Mouse (Mus musculus) hindbrain, embryonic 15.5 days (tissue): ENCODE data around the gene Gprc5d. TPM values are rescaled to one million over a fixed set of nuclear protein-coding genes. Genes with fewer than 3 reads are reported as not detected.

Source experiments
- ATAC-seq: fragments of 200-750 bp; cut with Nextera tagmentation; 2 replicates; pipeline ENCODE4 v1.8.0; 2017; ENCODE audit warnings: low read depth, moderate number of reproducible peaks, moderate TSS enrichment; ENCODE audit not compliant: low FRiP score
- H3K27ac ChIP-seq: fragments of 300-500 bp; sonication (generic); replicated peaks from 2 replicates; pipeline ENCODE4 v1.5.1; 2015; ENCODE audit warnings: mild to moderate bottlenecking, inconsistent platforms
- H3K27me3 ChIP-seq: fragments of 300-500 bp; sonication (generic); 2 replicates; pipeline ENCODE4 v1.6.1; 2015; ENCODE audit warnings: control low read depth, inconsistent platforms
- H3K36me3 ChIP-seq: fragments of 300-500 bp; sonication (generic); 2 replicates; pipeline ENCODE4 v1.6.1; 2015; ENCODE audit warnings: control low read depth, inconsistent platforms
- H3K4me1 ChIP-seq: fragments of 300-500 bp; sonication (generic); replicated peaks from 2 replicates; pipeline ENCODE4 v1.6.1; 2015; ENCODE audit warnings: control low read depth, inconsistent platforms
- H3K4me2 ChIP-seq: fragments of 300-500 bp; sonication (generic); 2 replicates; pipeline ENCODE4 v1.6.1; 2015; ENCODE audit warnings: moderate library complexity, mild to moderate bottlenecking, inconsistent platforms
- H3K4me3 ChIP-seq: fragments of 300-500 bp; sonication (generic); 2 replicates; pipeline ENCODE4 v1.5.1; 2015; ENCODE audit warnings: mild to moderate bottlenecking, inconsistent platforms
- H3K9ac ChIP-seq: fragments of 300-500 bp; sonication (generic); 2 replicates; pipeline ENCODE4 v1.6.1; 2015; ENCODE audit warnings: inconsistent platforms
- H3K9me3 ChIP-seq: fragments of 300-500 bp; sonication (generic); 2 replicates; pipeline ENCODE4 v1.6.1; 2016; ENCODE audit warnings: control low read depth, inconsistent platforms
- WGBS: fragments of 180-500 bp; shearing (Covaris S2); methylation state at CpG from one replicate; pipeline ENCODE4 v1.1.7; 2015; 5-methylcytosine and 5-hydroxymethylcytosine counted together
- polyA plus RNA-seq: library from polyadenylated mRNA; unstranded; fragments of >200 nt; fragmentation: Nextera tagmentation; extraction: Ambion mirVana; gene quantifications from 2 replicates; pipeline ENCODE4 v1.2.1, GENCODE M21; 2015

The Gprc5d gene
- polyA plus RNA-seq, 1 experiment from 2014 or later, result not detected

- Histone ChIP-seq H3K9me3 (no peaks in the 10 kb centered on the region), H3K9ac (peak within 1 kb of the TSS; percentile 25; the same call in 1 of the 2 replicates), H3K4me2 (peak within 1 kb of the TSS; percentile 70), H3K36me3 (no peaks in the 10 kb centered on the region), H3K27ac (no peak within 1 kb of the TSS), H3K4me3 (peak within 1 kb of the TSS; percentile 38), H3K27me3 (peaks cover 21% of the 10 kb centered on the region), H3K4me1 (peaks cover 9% of the 10 kb centered on the region)
- under 1% methylated on average over 44 of the region's 44 CpGs for WGBS
- ATAC-seq, result peak; percentile 66; the same call in 1 of the 2 replicates
Measured at GRCm38 (mm10) chr6:135065236-135065957, 52.7 kb downstream of the Gprc5d start, which contains the start of gene Gprc5a. TSS of gene Gprc5a (plus strand) at chr6:135065651.

DNA sequence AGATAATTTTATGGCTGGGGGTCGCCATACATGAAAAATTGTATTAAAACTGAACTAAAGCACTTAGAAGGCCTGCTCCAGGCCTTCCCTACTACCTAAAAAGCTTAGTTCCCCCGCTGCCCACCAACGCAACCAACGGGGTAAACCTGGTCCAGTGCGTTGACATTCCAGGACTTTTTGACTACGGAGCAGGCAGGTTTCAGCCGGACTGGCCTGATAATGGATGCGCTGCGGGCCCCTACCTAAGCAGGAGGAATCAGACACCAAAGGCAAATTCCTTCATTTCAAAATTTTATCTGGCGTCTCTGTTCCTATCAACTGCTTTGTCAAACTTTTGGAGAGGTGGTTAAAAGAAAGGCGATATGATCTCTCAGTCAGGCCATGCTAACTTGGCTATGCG lies 53.5 kb downstream of the Gprc5d start:
- 75% methylated on average over 12 of the region's 12 CpGs for WGBS
- no peaks in the 10 kb centered on the region for H3K36me3 ChIP-seq
- peaks cover 21% of the 10 kb centered on the region for H3K27me3 ChIP-seq
- ATAC-seq, result no peak
- H3K9me3 ChIP-seq, result no peaks in the 10 kb centered on the region
- no peak overlapping the region for H3K9ac ChIP-seq
- H3K4me3 ChIP-seq, result no peak overlapping the region
- H3K4me1 ChIP-seq, result peaks cover 9% of the 10 kb centered on the region
- H3K27ac ChIP-seq, result no peak overlapping the region
- peak overlapping the region; percentile 70 for H3K4me2 ChIP-seq

DNA sequence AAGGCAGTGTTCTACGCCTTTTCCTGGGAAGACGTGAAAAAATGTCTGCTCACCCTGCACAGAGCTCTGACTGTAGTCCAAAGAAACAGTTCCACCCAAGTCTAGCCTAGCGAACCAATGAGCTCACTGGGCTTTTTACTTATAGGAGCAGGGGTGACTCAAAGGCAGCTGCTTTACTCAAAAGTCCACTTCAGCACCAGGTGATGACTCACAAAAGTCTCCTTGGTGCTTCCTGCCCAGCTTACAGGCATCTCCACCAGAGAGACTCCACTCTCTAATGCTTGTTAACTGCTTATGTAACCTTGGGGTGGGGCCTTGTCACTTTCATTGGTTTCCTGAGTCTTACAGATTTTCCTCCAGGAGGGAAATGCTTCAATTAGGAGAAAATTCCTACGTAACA lies 57.4 kb downstream of the Gprc5d start:
- H3K27ac ChIP-seq, result no peak overlapping the region
- no peak overlapping the region for H3K4me2 ChIP-seq
- peaks cover 13% of the 10 kb centered on the region for H3K27me3 ChIP-seq
- no peak overlapping the region for H3K9ac ChIP-seq
- ATAC-seq, result no peak
- 96% methylated on average over 4 of the region's 4 CpGs for WGBS
- no peaks in the 10 kb centered on the region for H3K9me3 ChIP-seq
- no peak overlapping the region for H3K4me3 ChIP-seq
- H3K4me1 ChIP-seq, result peaks cover 8% of the 10 kb centered on the region
- H3K36me3 ChIP-seq, result no peaks in the 10 kb centered on the region

Other genes starting within 250 kb of the Gprc5d start
- gene Gpr19, start 219.7 kb downstream of the Gprc5d start, polyA plus RNA-seq, result 34.3 and 34.5 TPM in 2 replicates
- 17.0 and 21.8 TPM in 2 replicates for gene Cdkn1b, start 197.9 kb downstream of the Gprc5d start, polyA plus RNA-seq
- gene Apold1, start 136.6 kb downstream of the Gprc5d start, polyA plus RNA-seq, result 3.6 and 4.1 TPM in 2 replicates
- 70.5 and 76.2 TPM in 2 replicates for gene Ddx47, start 106.7 kb downstream of the Gprc5d start, polyA plus RNA-seq
- gene Gprc5a, start 52.6 kb downstream of the Gprc5d start, polyA plus RNA-seq, result 0.34 and 0.64 TPM in 2 replicates
- gene Fam234b, start 79.7 kb upstream of the Gprc5d start, polyA plus RNA-seq, result 100 and 112 TPM in 2 replicates
- gene Hebp1, start 79.7 kb upstream of the Gprc5d start, polyA plus RNA-seq, result 3.6 and 6.8 TPM in 2 replicates
- gene Gsg1, start 136.1 kb upstream of the Gprc5d start, polyA plus RNA-seq, result 0.33 TPM in 1 of 2 replicates, not detected in the other
- 0.12 TPM in 1 of 2 replicates, not detected in the other for gene Pbp2, start 192.1 kb upstream of the Gprc5d start, polyA plus RNA-seq
- 9.7 TPM in 2 replicates for gene Emp1, start 244.3 kb upstream of the Gprc5d start, polyA plus RNA-seq